Mouse (Mus musculus) ES-Bruce4 (cell line): ENCODE data around the gene Mettl26.

Source experiments
- EP300 ChIP-seq: IDR thresholded peaks from 2 replicates; pipeline ENCODE4 v1.6.1; 2011; ENCODE audit warnings: low read depth, low read length; ENCODE audit not compliant: insufficient read depth
- POLR2A ChIP-seq: IDR thresholded peaks from one replicate; pipeline ENCODE4 v1.8.1; 2011; ENCODE audit warnings: low read length; ENCODE audit not compliant: insufficient read depth

DNA sequence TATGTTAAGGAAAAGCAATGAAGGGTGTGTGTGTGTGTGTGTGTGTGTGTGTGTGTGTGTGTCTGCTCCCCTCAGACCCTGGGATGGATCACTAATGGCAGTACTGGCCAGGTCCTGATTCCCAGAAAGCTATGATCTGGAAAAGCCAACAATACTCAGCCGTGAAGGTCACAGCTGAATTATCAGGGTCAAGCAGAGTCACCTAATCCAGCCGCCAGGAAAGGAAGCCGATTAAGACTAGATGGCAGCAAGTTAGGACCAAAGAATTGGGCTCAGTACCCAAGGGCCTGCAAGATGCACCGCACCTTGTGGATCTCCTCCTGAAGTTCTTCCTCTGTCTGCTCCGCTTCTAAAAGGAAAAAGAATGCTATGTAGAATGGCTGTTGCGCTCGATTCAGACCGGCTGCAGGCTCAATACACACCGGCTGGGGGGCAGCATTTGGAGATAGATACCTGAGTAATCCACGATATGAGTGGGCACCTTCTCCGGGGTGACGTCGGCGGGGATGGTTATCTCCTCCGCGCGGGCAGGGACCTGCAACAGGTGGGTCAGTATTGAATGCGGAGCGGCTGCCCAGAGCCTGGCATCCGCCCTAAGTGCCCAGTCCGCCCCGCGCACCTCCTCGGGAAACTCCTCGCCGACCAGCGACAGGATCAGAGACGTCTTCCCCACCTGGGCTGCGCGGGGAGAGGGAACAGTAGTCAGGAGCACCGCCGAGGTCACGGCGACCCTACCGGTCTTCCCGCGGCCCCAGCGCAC, 31.1 kb upstream of the Mettl26 start:
- no peak for TF ChIP-seq POLR2A
- no peak for TF ChIP-seq EP300
